Mouse (Mus musculus): Measurements from ENCODE around the gene Psmb3.

Psmb3 gene

GRCm38 (mm10) chr11:97671177-97671527, 32.0 kb upstream of the Psmb3 start:
- H3K36me3 ChIP-seq (ENCODE audit: insufficient read depth, low read length), result peaks cover 100% of the 10 kb centered on the region
- no peaks in the 10 kb centered on the region for H3K9me3 ChIP-seq (ENCODE audit: low read length)
- H3K4me3 ChIP-seq (replicated peaks; ENCODE audit: low read length), result peak overlapping the region; percentile 90
- peaks cover 100% of the 10 kb centered on the region for H3K4me1 ChIP-seq (replicated peaks; ENCODE audit: low read depth, low read length)
- 0 out of 2 replicates have a peak, but pooled peaks have one; percentile 24 for TF ChIP-seq POU5F1 (IDR thresholded peaks at IDR 0.05; ENCODE audit: borderline replicate concordance, low read length)
- no peak for TF ChIP-seq NANOG (IDR thresholded peaks at IDR 0.05; ENCODE audit: borderline replicate concordance, low read length)
- no peaks in the 10 kb centered on the region for H3K27me3 ChIP-seq (ENCODE audit: insufficient read depth, low read length)

GRCm38 (mm10) chr11:97673148-97673547, 30.1 kb upstream of the Psmb3 start:
- H3K4me1 ChIP-seq (replicated peaks; ENCODE audit: low read depth, low read length), result peaks cover 100% of the 10 kb centered on the region
- no peak for TF ChIP-seq NANOG (IDR thresholded peaks at IDR 0.05; ENCODE audit: borderline replicate concordance, low read length)
- TF ChIP-seq POU5F1 (IDR thresholded peaks at IDR 0.05; ENCODE audit: borderline replicate concordance, low read length), result no peak
- TF ChIP-seq CTCF (conservative IDR thresholded peaks at IDR 0.05; ENCODE audit: low read length), result no peak
- no peaks in the 10 kb centered on the region for H3K9me3 ChIP-seq (ENCODE audit: low read length)
- no peaks in the 10 kb centered on the region for H3K27me3 ChIP-seq (ENCODE audit: insufficient read depth, low read length)
- peak overlapping the region; percentile 90 for H3K4me3 ChIP-seq (replicated peaks; ENCODE audit: low read length)
- H3K36me3 ChIP-seq (ENCODE audit: insufficient read depth, low read length), result peaks cover 100% of the 10 kb centered on the region

GRCm38 (mm10) chr11:97676050-97676754, 27.0 kb upstream of the Psmb3 start:
- Histone ChIP-seq H3K27me3 (ENCODE audit: insufficient read depth, low read length) (no peaks in the 10 kb centered on the region), H3K4me1 (replicated peaks; ENCODE audit: low read depth, low read length) (peaks cover 99% of the 10 kb centered on the region), H3K9me3 (ENCODE audit: low read length) (no peaks in the 10 kb centered on the region), H3K36me3 (ENCODE audit: insufficient read depth, low read length) (peaks cover 100% of the 10 kb centered on the region), H3K4me3 (replicated peaks; ENCODE audit: low read length) (peak overlapping the region; percentile 90)
- TF ChIP-seq POU5F1 (IDR thresholded peaks at IDR 0.05; ENCODE audit: borderline replicate concordance, low read length) (no peak), CTCF (conservative IDR thresholded peaks at IDR 0.05; ENCODE audit: low read length) (no peak), NANOG (IDR thresholded peaks at IDR 0.05; ENCODE audit: borderline replicate concordance, low read length) (no peak)

- Histone ChIP-seq H3K36me3 (ENCODE audit: insufficient read depth, low read length) (peaks cover 100% of the 10 kb centered on the region), H3K27me3 (ENCODE audit: insufficient read depth, low read length) (no peaks in the 10 kb centered on the region), H3K4me3 (replicated peaks; ENCODE audit: low read length) (peak overlapping the region; percentile 90), H3K9me3 (ENCODE audit: low read length) (no peaks in the 10 kb centered on the region), H3K4me1 (replicated peaks; ENCODE audit: low read depth, low read length) (peaks cover 99% of the 10 kb centered on the region)
- no peak for TF ChIP-seq POU5F1 (IDR thresholded peaks at IDR 0.05; ENCODE audit: borderline replicate concordance, low read length)
- no peak for TF ChIP-seq NANOG (IDR thresholded peaks at IDR 0.05; ENCODE audit: borderline replicate concordance, low read length)
- TF ChIP-seq CTCF (conservative IDR thresholded peaks at IDR 0.05; ENCODE audit: low read length), result no peak
These were observed 25.8 kb upstream of the Psmb3 start for GRCm38 (mm10) chr11:97677381-97677780.

GRCm38 (mm10) chr11:97677842-97678241, 25.4 kb upstream of the Psmb3 start:
- no peak for TF ChIP-seq POU5F1 (IDR thresholded peaks at IDR 0.05; ENCODE audit: borderline replicate concordance, low read length)
- peak; percentile 58 for TF ChIP-seq CTCF (conservative IDR thresholded peaks at IDR 0.05; ENCODE audit: low read length)
- Histone ChIP-seq H3K4me1 (replicated peaks; ENCODE audit: low read depth, low read length) (peaks cover 99% of the 10 kb centered on the region), H3K27me3 (ENCODE audit: insufficient read depth, low read length) (no peaks in the 10 kb centered on the region), H3K4me3 (replicated peaks; ENCODE audit: low read length) (peak overlapping the region; percentile 90), H3K36me3 (ENCODE audit: insufficient read depth, low read length) (peaks cover 100% of the 10 kb centered on the region), H3K9me3 (ENCODE audit: low read length) (no peaks in the 10 kb centered on the region)

- H3K9me3 ChIP-seq (ENCODE audit: low read length), result no peaks in the 10 kb centered on the region
- H3K27me3 ChIP-seq (ENCODE audit: insufficient read depth, low read length), result no peaks in the 10 kb centered on the region
- H3K4me1 ChIP-seq (replicated peaks; ENCODE audit: low read depth, low read length), result peaks cover 99% of the 10 kb centered on the region
- TF ChIP-seq NANOG (IDR thresholded peaks at IDR 0.05; ENCODE audit: borderline replicate concordance, low read length), result no peak
- no peak for TF ChIP-seq CTCF (conservative IDR thresholded peaks at IDR 0.05; ENCODE audit: low read length)
- TF ChIP-seq POU5F1 (IDR thresholded peaks at IDR 0.05; ENCODE audit: borderline replicate concordance, low read length), result no peak
- peak overlapping the region; percentile 90 for H3K4me3 ChIP-seq (replicated peaks; ENCODE audit: low read length)
- H3K36me3 ChIP-seq (ENCODE audit: insufficient read depth, low read length), result peaks cover 100% of the 10 kb centered on the region
These were observed 24.9 kb upstream of the Psmb3 start for GRCm38 (mm10) chr11:97678301-97678700.

- Histone ChIP-seq H3K4me3 (replicated peaks; ENCODE audit: low read length) (peak overlapping the region; percentile 60), H3K36me3 (ENCODE audit: insufficient read depth, low read length) (peaks cover 98% of the 10 kb centered on the region), H3K4me1 (replicated peaks; ENCODE audit: low read depth, low read length) (peaks cover 99% of the 10 kb centered on the region), H3K27me3 (ENCODE audit: insufficient read depth, low read length) (no peaks in the 10 kb centered on the region), H3K9me3 (ENCODE audit: low read length) (no peaks in the 10 kb centered on the region)
- TF ChIP-seq CTCF (conservative IDR thresholded peaks at IDR 0.05; ENCODE audit: low read length) (no peak), NANOG (IDR thresholded peaks at IDR 0.05; ENCODE audit: borderline replicate concordance, low read length) (no peak), POU5F1 (IDR thresholded peaks at IDR 0.05; ENCODE audit: borderline replicate concordance, low read length) (no peak)
These were observed 22.8 kb upstream of the Psmb3 start for GRCm38 (mm10) chr11:97680430-97680829.

GRCm38 (mm10) chr11:97682504-97683055, 20.6 kb upstream of the Psmb3 start:
- peaks cover 89% of the 10 kb centered on the region for H3K36me3 ChIP-seq (ENCODE audit: insufficient read depth, low read length)
- H3K4me1 ChIP-seq (replicated peaks; ENCODE audit: low read depth, low read length), result peaks cover 94% of the 10 kb centered on the region
- no peaks in the 10 kb centered on the region for H3K9me3 ChIP-seq (ENCODE audit: low read length)
- TF ChIP-seq NANOG (IDR thresholded peaks at IDR 0.05; ENCODE audit: borderline replicate concordance, low read length), result no peak
- no peak for TF ChIP-seq CTCF (conservative IDR thresholded peaks at IDR 0.05; ENCODE audit: low read length)
- no peak for TF ChIP-seq POU5F1 (IDR thresholded peaks at IDR 0.05; ENCODE audit: borderline replicate concordance, low read length)
- no peaks in the 10 kb centered on the region for H3K27me3 ChIP-seq (ENCODE audit: insufficient read depth, low read length)
- peak overlapping the region; percentile 53 for H3K4me3 ChIP-seq (replicated peaks; ENCODE audit: low read length)
